Mouse (Mus musculus) ES-E14 (cell line): Measurements from ENCODE around the gene Stt3a. TPM values are rescaled to one million over a fixed set of nuclear protein-coding genes. Genes with fewer than 3 reads are reported as not detected.
A peak's percentile ranks its signal among the peaks of the same experiment; 100 is the strongest.

Source experiments
- DNase-seq: peaks from one replicate; pipeline ENCODE4 v3.0.0-alpha.2; 2013; ENCODE audit warnings: low read depth, low spot score
- H3K27ac ChIP-seq: 2 replicates; pipeline ENCODE4 v1.5.1; 2012; ENCODE audit warnings: low read depth, mild to moderate bottlenecking, low read length, moderate library complexity, mixed read lengths; ENCODE audit not compliant: poor library complexity, insufficient read depth, severe bottlenecking
- H3K36me3 ChIP-seq: 2 replicates; pipeline ENCODE4 v1.6.1; 2012; ENCODE audit warnings: mild to moderate bottlenecking, low read length, moderate library complexity, mixed read lengths; ENCODE audit not compliant: control insufficient read depth, poor library complexity, insufficient read depth, severe bottlenecking
- H3K4me1 ChIP-seq, 2 experiments: fragments of 150-350 bp in 1 of 2; sonication (generic) in 1 of 2; 2 replicates each; pipeline ENCODE4 v1.6.1; 2012; ENCODE audit warnings: low read length in 2 of 2, mild to moderate bottlenecking in 1 of 2, mixed read lengths in 1 of 2; ENCODE audit not compliant: control insufficient read depth in 2 of 2, insufficient read depth in 2 of 2, poor library complexity in 1 of 2
- H3K4me3 ChIP-seq, 2 experiments: fragments of 150-350 bp in 1 of 2; sonication (generic) in 1 of 2; 2 replicates each; pipeline ENCODE4 v1.5.1; 2012; ENCODE audit warnings: low read length in 2 of 2, low read depth in 1 of 2, mild to moderate bottlenecking in 1 of 2, mixed read lengths in 1 of 2; ENCODE audit not compliant: insufficient read depth in 1 of 2, poor library complexity in 1 of 2, severe bottlenecking in 1 of 2
- H3K9ac ChIP-seq: 2 replicates; pipeline ENCODE4 v1.6.1; 2012; ENCODE audit warnings: low read depth, mild to moderate bottlenecking, low read length, mixed read lengths; ENCODE audit not compliant: poor library complexity, insufficient read depth, severe bottlenecking
- H3K9me3 ChIP-seq: fragments of 150-350 bp; sonication (generic); 2 replicates; pipeline ENCODE4 v1.6.1; 2012; ENCODE audit warnings: low read depth, mild to moderate bottlenecking, low read length; ENCODE audit not compliant: control insufficient read depth, insufficient read depth
- CHD2 ChIP-seq: IDR thresholded peaks from 2 replicates; pipeline ENCODE4 v1.6.1; 2014; ENCODE audit warnings: mild to moderate bottlenecking, low read depth, low read length, inconsistent platforms
- HCFC1 ChIP-seq: IDR thresholded peaks from 2 replicates; pipeline ENCODE4 v1.6.1; 2012; ENCODE audit warnings: low read length, inconsistent platforms, borderline replicate concordance; ENCODE audit not compliant: insufficient read depth
- MAFK ChIP-seq: IDR thresholded peaks from 2 replicates; pipeline ENCODE4 v1.6.1; 2014; ENCODE audit warnings: mild to moderate bottlenecking, low read depth, low read length, inconsistent platforms; ENCODE audit not compliant: insufficient read depth
- ZC3H11A ChIP-seq: IDR thresholded peaks from 2 replicates; pipeline ENCODE4 v1.6.1; 2012; ENCODE audit warnings: low read depth, mild to moderate bottlenecking, inconsistent platforms, low read length, borderline replicate concordance
- ZNF384 ChIP-seq: IDR thresholded peaks from 2 replicates; pipeline ENCODE4 v1.6.1; 2012; ENCODE audit warnings: low read depth, low read length, inconsistent platforms
- in situ Hi-C, 2 experiments: fragments of 600-800 bp; cut with MboI; formaldehyde crosslinking; loops; one replicate each; pipeline ENCODE4 v1.15.1; 2025; ENCODE audit warnings: low sequenced_read_pairs in 2 of 2, inconsistent platforms in 1 of 2; ENCODE audit not compliant: unreplicated experiment in 2 of 2
- total RNA-seq: library from RNA; depleted of rRNA; stranded (reverse); fragments of 300-350 nt; gene quantifications from 2 replicates; pipeline ENCODE4 v1.2.3, GENCODE M21; 2012

Stt3a gene
- total RNA-seq, 1 experiment = 459 TPM

DNA sequence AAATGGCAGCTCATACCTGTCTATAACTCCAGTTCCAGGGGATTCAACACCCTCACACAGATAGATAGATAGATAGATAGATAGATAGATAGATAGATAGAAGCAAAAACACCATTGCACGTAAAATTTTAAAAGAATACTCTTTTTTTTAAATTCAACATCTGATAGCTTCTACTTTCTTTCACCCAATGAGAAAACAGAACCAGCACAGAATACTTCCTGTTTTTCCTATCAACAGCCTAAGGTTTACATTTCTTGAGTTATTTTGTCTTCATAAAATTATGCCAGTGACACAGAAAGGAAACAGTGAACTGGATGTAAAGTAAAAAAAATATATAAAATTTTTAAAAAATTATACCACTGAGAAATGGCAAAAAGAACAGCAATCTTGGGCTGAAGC lies 3.1 kb downstream of the Stt3a start:
- no peaks in the 10 kb centered on the region for H3K9me3 ChIP-seq
- DNase-seq = no peak
- in situ Hi-C loops = no loop called here
- no peak overlapping the region for H3K4me3 ChIP-seq
- H3K9ac ChIP-seq = no peak overlapping the region
- H3K36me3 ChIP-seq = peaks cover 12% of the 10 kb centered on the region
- no peak overlapping the region for H3K27ac ChIP-seq
- TF ChIP-seq ZC3H11A = no peak
- TF ChIP-seq ZNF384 = no peak
- no peak for TF ChIP-seq HCFC1
- no peak for TF ChIP-seq MAFK
- TF ChIP-seq CHD2 = no peak
- no peaks in the 10 kb centered on the region; a peak in 1 of 4 replicates for H3K4me1 ChIP-seq

- Histone ChIP-seq H3K4me3 (peak within 1 kb of the TSS; percentile 81 to 83), H3K9me3 (no peaks in the 10 kb centered on the region), H3K36me3 (peaks cover 2% of the 10 kb centered on the region), H3K9ac (peak within 1 kb of the TSS; percentile 94), H3K27ac (peak within 1 kb of the TSS; percentile 93), H3K4me1 (peaks cover 0 to 4% of the 10 kb centered on the region in 2 experiments; a peak in 1 of 4 replicates)
- no peak for TF ChIP-seq ZC3H11A
- no peak for TF ChIP-seq HCFC1
- TF ChIP-seq CHD2 = no peak
- no peak for TF ChIP-seq MAFK
- peak; percentile 87 for TF ChIP-seq ZNF384
- no peak for DNase-seq
- in situ Hi-C loops = no loop called here
Observed at GRCm38 (mm10) chr9:36727034-36727755, 40.3 kb downstream of the Stt3a start, which contains the start of gene Chek1. Gene Chek1, minus strand, starts transcription at chr9:36727065.

- Histone ChIP-seq H3K27ac (peak overlapping the region; percentile 93), H3K9me3 (no peaks in the 10 kb centered on the region), H3K36me3 (peaks cover 6% of the 10 kb centered on the region), H3K4me3 (peak overlapping the region; percentile 81 to 83), H3K4me1 (peaks cover 0 to 4% of the 10 kb centered on the region in 2 experiments; a peak in 1 of 4 replicates), H3K9ac (peak overlapping the region; percentile 94)
- 0 out of 2 replicates have a peak, but pooled peaks have one; percentile 3 for TF ChIP-seq MAFK
- no peak for TF ChIP-seq ZNF384
- peak; percentile 91 for DNase-seq
- in situ Hi-C loops = no loop called here
Observed at GRCm38 (mm10) chr9:36726131-36727033, 41.1 kb downstream of the Stt3a start.

- TF ChIP-seq ZNF384 (no peak), MAFK (no peak), CHD2 (no peak), ZC3H11A (no peak)
- DNase-seq = no peak
- H3K9me3 ChIP-seq = no peaks in the 10 kb centered on the region
- no peak overlapping the region for H3K4me3 ChIP-seq
- H3K36me3 ChIP-seq = peaks cover 23% of the 10 kb centered on the region
- in situ Hi-C loops = no loop called here
- H3K27ac ChIP-seq = no peak overlapping the region
- no peak overlapping the region for H3K9ac ChIP-seq
- no peaks in the 10 kb centered on the region for H3K4me1 ChIP-seq
Observed at GRCm38 (mm10) chr9:36716624-36717023, 50.9 kb downstream of the Stt3a start.
